Mouse (Mus musculus) midbrain, embryonic 14.5 days (tissue): ENCODE measurements around the gene Mthfr. TPM values are rescaled to one million over a fixed set of nuclear protein-coding genes. Genes with fewer than 3 reads are reported as not detected.
"Not testable (repeated sequence)": the region's sequence is repeated elsewhere in the genome, so short reads cannot be mapped to it uniquely, and the experiment has no call there.

Experiments used
- ATAC-seq: fragments of 200-750 bp; cut with Nextera tagmentation; 2 replicates; pipeline ENCODE4 v1.8.0; 2017; ENCODE audit warnings: moderate number of reproducible peaks, moderate library complexity; ENCODE audit not compliant: low FRiP score, low TSS enrichment
- DNase-seq: peaks from one replicate; pipeline ENCODE4 v3.0.0-alpha.2; 2015
- H3K27ac ChIP-seq: fragments of 300-500 bp; sonication (generic); replicated peaks from 2 replicates; pipeline ENCODE4 v1.5.1; 2014; ENCODE audit warnings: mild to moderate bottlenecking, low read depth, low read length, moderate library complexity
- H3K27me3 ChIP-seq: fragments of 300-500 bp; sonication (generic); 2 replicates; pipeline ENCODE4 v1.6.1; 2014; ENCODE audit warnings: low read length, control low read depth, mixed read lengths; ENCODE audit not compliant: control insufficient read depth, insufficient read depth
- H3K36me3 ChIP-seq: fragments of 300-500 bp; sonication (generic); 2 replicates; pipeline ENCODE4 v1.6.1; 2014; ENCODE audit warnings: low read length, control low read depth; ENCODE audit not compliant: control insufficient read depth, insufficient read depth
- H3K4me1 ChIP-seq: fragments of 300-500 bp; sonication (generic); 2 replicates; pipeline ENCODE4 v1.6.1; 2014; ENCODE audit warnings: mild to moderate bottlenecking, antibody characterized with exemption, low read length, control low read depth; ENCODE audit not compliant: control insufficient read depth, insufficient read depth
- H3K4me2 ChIP-seq: fragments of 300-500 bp; sonication (generic); 2 replicates; pipeline ENCODE4 v1.6.1; 2014; ENCODE audit warnings: mild to moderate bottlenecking, low read length, moderate library complexity
- H3K4me3 ChIP-seq: fragments of 300-500 bp; sonication (generic); replicated peaks from 2 replicates; pipeline ENCODE4 v1.5.1; 2014; ENCODE audit warnings: low read depth, low read length
- H3K9ac ChIP-seq: fragments of 300-500 bp; sonication (generic); replicated peaks from 2 replicates; pipeline ENCODE4 v1.6.1; 2014; ENCODE audit warnings: mild to moderate bottlenecking, low read length, moderate library complexity
- H3K9me3 ChIP-seq: fragments of 300-500 bp; sonication (generic); 2 replicates; pipeline ENCODE4 v1.6.1; 2016; ENCODE audit warnings: low read length, control low read depth, mixed read lengths; ENCODE audit not compliant: control insufficient read depth
- WGBS: fragments of 180-500 bp; shearing (Covaris S2); extraction: QIAGEN DNeasy Blood & Tissue Kit; methylation state at CpG from one replicate; pipeline ENCODE4 v1.1.7; 2014; 5-methylcytosine and 5-hydroxymethylcytosine counted together
- polyA plus RNA-seq: library from polyadenylated mRNA; unstranded; fragments of >200 nt; fragmentation: Nextera tagmentation; extraction: Ambion mirVana; gene quantifications from 2 replicates; pipeline ENCODE4 v1.2.1, GENCODE M21; 2014

Mthfr gene
- polyA plus RNA-seq, 1 experiment from 2014 or later: 25.4 TPM

DNA sequence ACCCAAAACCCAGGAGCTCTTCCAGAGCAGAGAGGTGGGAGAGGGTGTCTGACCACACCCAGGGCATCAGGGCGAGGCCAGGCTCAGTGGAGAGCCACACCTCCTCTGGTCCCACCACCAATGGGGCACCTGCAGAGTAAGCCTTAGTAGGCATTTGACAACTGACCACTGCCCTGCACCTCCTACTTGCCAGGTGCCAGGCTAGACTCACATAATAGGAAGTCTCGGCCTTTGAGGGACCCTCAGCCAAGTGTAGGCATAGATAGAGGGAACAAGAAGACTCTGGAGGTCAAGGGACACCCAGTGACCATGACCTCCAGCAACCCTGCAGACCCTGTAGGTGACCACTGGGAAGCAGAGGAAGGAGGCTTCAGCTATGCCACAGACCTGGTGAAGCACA is 5.2 kb downstream of the Mthfr start:
- WGBS: 94% methylated on average over 2 of the region's 2 CpGs
- H3K4me3 ChIP-seq: no peak overlapping the region
- DNase-seq (no peak), ATAC-seq (no peak)
- peaks cover 42% of the 10 kb centered on the region for H3K36me3 ChIP-seq
- no peaks in the 10 kb centered on the region for H3K9me3 ChIP-seq
- peaks cover 42% of the 10 kb centered on the region for H3K4me1 ChIP-seq
- H3K27me3 ChIP-seq: no peaks in the 10 kb centered on the region
- no peak overlapping the region for H3K4me2 ChIP-seq
- H3K27ac ChIP-seq: no peak overlapping the region
- H3K9ac ChIP-seq: no peak overlapping the region

- no peak overlapping the region for H3K4me3 ChIP-seq
- 45% methylated on average over 4 of the region's 4 CpGs for whole genome bisulfite sequencing
- no peaks in the 10 kb centered on the region for H3K9me3 ChIP-seq
- H3K4me1 ChIP-seq: peaks cover 21% of the 10 kb centered on the region
- H3K36me3 ChIP-seq: peaks cover 64% of the 10 kb centered on the region
- DNase-seq (no peak), ATAC-seq (no peak)
- no peak overlapping the region for H3K27ac ChIP-seq
- no peaks in the 10 kb centered on the region for H3K27me3 ChIP-seq
- no peak overlapping the region for H3K9ac ChIP-seq
- no peak overlapping the region for H3K4me2 ChIP-seq
Observed at GRCm38 (mm10) chr4:148046450-148047031, 7.7 kb downstream of the Mthfr start.

- H3K9me3 ChIP-seq, H3K9ac ChIP-seq, DNase-seq, H3K27me3 ChIP-seq, H3K4me1 ChIP-seq, ATAC-seq, H3K27ac ChIP-seq, H3K4me2 ChIP-seq, H3K4me3 ChIP-seq: not testable (repeated sequence)
- 95% methylated on average over 3 of the region's 3 CpGs for WGBS
- H3K36me3 ChIP-seq: peaks cover 83% of the 10 kb centered on the region
Observed at GRCm38 (mm10) chr4:148050396-148050914, 11.6 kb downstream of the Mthfr start.

GRCm38 (mm10) chr4:148051046-148051776 is 12.3 kb downstream of the Mthfr start:
- no peaks in the 10 kb centered on the region for H3K27me3 ChIP-seq
- WGBS: 98% methylated on average over 13 of the region's 13 CpGs
- H3K27ac ChIP-seq: no peak overlapping the region
- H3K4me3 ChIP-seq: no peak overlapping the region
- no peaks in the 10 kb centered on the region for H3K4me1 ChIP-seq
- peaks cover 85% of the 10 kb centered on the region for H3K36me3 ChIP-seq
- no peak overlapping the region for H3K4me2 ChIP-seq
- ATAC-seq (no peak), DNase-seq (no peak)
- no peak overlapping the region for H3K9ac ChIP-seq
- H3K9me3 ChIP-seq: no peaks in the 10 kb centered on the region

DNA sequence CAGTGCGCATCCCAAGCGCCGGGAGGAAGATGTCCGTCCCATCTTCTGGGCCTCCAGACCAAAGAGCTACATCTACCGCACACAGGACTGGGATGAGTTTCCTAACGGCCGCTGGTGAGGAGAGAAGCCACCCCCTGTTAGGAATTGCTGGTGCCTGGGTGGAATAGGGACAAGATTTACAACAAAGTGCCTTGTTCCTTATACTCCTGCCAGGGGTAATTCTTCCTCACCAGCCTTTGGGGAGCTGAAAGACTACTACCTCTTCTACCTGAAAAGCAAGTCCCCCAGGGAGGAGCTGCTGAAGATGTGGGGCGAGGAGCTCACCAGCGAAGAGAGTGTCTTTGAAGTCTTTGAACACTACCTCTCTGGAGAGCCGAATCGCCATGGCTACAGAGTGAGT is 13.0 kb downstream of the Mthfr start:
- Histone ChIP-seq H3K27ac (no peak overlapping the region), H3K27me3 (no peaks in the 10 kb centered on the region), H3K4me1 (no peaks in the 10 kb centered on the region), H3K9ac (no peak overlapping the region), H3K4me2 (no peak overlapping the region), H3K4me3 (no peak overlapping the region), H3K36me3 (peaks cover 91% of the 10 kb centered on the region), H3K9me3 (no peaks in the 10 kb centered on the region)
- DNase-seq (no peak), ATAC-seq (no peak)
- 87% methylated on average over 11 of the region's 11 CpGs for WGBS

DNA sequence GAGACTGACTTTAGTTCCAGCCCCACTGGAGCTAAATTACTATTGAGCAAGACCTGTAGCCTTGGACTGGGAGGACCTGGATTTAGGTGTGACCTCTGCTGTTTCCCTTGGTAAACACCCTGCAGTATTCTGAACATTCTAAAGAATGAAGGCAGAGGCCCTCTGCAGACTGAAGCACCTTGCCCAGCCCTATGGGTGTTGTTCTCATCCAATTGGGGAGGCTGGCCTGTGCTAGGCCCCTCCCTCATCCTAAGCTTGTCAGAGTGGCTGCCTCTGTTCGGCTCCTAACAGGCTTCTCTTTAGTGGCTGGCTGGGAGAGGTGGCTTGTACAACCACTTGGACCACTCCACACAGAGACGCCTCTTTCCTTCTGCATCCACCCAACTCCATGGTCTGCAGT is 14.1 kb downstream of the Mthfr start:
- Histone ChIP-seq H3K27me3 (no peaks in the 10 kb centered on the region), H3K36me3 (peaks cover 96% of the 10 kb centered on the region), H3K4me3 (no peak overlapping the region), H3K27ac (no peak overlapping the region), H3K4me2 (no peak overlapping the region), H3K4me1 (no peaks in the 10 kb centered on the region), H3K9me3 (no peaks in the 10 kb centered on the region), H3K9ac (no peak overlapping the region)
- WGBS: 87% methylated on average over 2 of the region's 2 CpGs
- no peak for ATAC-seq
- no peak for DNase-seq

DNA sequence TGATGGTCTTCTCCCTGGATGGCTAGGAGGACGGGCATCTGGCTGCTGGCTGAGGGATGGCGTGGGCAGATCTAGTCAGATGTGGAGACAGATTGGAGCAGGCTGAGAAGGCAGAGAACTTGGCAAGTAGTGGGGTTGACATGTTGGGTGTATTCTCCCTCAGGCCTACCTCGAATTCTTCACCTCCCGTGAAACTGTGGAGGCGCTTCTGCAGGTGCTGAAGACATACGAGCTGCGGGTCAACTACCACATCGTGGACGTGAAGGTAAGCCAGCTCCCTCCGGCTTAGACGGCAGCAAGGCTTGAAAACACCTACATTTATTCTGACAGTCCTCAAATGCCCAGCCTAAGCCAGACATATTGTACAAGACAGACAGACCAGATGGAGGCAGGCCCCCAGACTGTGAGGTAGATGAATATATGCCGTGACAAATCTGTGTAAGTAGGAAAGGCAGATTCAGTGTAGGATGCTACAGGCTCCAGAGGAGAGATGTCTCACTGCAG is 14.6 kb downstream of the Mthfr start:
- H3K4me1 ChIP-seq: no peaks in the 10 kb centered on the region
- H3K4me3 ChIP-seq: no peak overlapping the region
- 94% methylated on average over 12 of the region's 12 CpGs for WGBS
- DNase-seq: no peak
- H3K27me3 ChIP-seq: no peaks in the 10 kb centered on the region
- no peak for ATAC-seq
- no peak overlapping the region for H3K27ac ChIP-seq
- no peak overlapping the region for H3K9ac ChIP-seq
- H3K36me3 ChIP-seq: peaks cover 96% of the 10 kb centered on the region
- H3K4me2 ChIP-seq: no peak overlapping the region
- H3K9me3 ChIP-seq: no peaks in the 10 kb centered on the region

GRCm38 (mm10) chr4:148054961-148055695 is 16.3 kb downstream of the Mthfr start:
- Histone ChIP-seq H3K27ac (no peak overlapping the region), H3K36me3 (peaks cover 89% of the 10 kb centered on the region), H3K4me3 (no peak overlapping the region), H3K4me2 (no peak overlapping the region), H3K9ac (no peak overlapping the region), H3K4me1 (no peaks in the 10 kb centered on the region), H3K9me3 (no peaks in the 10 kb centered on the region), H3K27me3 (no peaks in the 10 kb centered on the region)
- DNase-seq (no peak), ATAC-seq (no peak)
- 92% methylated on average over 21 of the region's 21 CpGs for WGBS
